Mouse (Mus musculus) ES-Bruce4 (cell line): Measurements from ENCODE around the gene Gtsf1.
"Not testable (repeated sequence)": the region's sequence is repeated elsewhere in the genome, so short reads cannot be mapped to it uniquely, and the experiment has no call there.

ENCODE experiments used
- CTCF ChIP-seq: IDR thresholded peaks from one replicate; pipeline ENCODE4 v1.8.1; 2011; ENCODE audit warnings: low read depth, low read length
- POLR2A ChIP-seq: IDR thresholded peaks from one replicate; pipeline ENCODE4 v1.8.1; 2011; ENCODE audit warnings: low read length; ENCODE audit not compliant: insufficient read depth

- not testable (repeated sequence) for TF ChIP-seq POLR2A, CTCF
These were observed 15.7 kb upstream of the Gtsf1 start for GRCm38 (mm10) chr15:103445966-103446365.
